Mouse (Mus musculus) kidney, embryonic 16.5 days (tissue): Measurements from ENCODE around the gene Gm7970. TPM values are rescaled to one million over a fixed set of nuclear protein-coding genes. Genes with fewer than 3 reads are reported as not detected.
"Not testable (repeated sequence)": the region's sequence is repeated elsewhere in the genome, so short reads cannot be mapped to it uniquely, and the experiment has no call there.

Source experiments
- ATAC-seq: fragments of 200-750 bp; cut with Nextera tagmentation; 2 replicates; pipeline ENCODE4 v1.8.0; 2017; ENCODE audit warnings: moderate TSS enrichment; ENCODE audit not compliant: low FRiP score, low TSS enrichment
- H3K27ac ChIP-seq: fragments of 300-500 bp; sonication (generic); 2 replicates; pipeline ENCODE4 v1.5.1; 2014; ENCODE audit warnings: low read length
- H3K27me3 ChIP-seq: fragments of 300-500 bp; sonication (generic); 2 replicates; pipeline ENCODE4 v1.6.1; 2014; ENCODE audit warnings: low read length, control low read depth, mixed read lengths; ENCODE audit not compliant: insufficient read depth
- H3K36me3 ChIP-seq: fragments of 300-500 bp; sonication (generic); 2 replicates; pipeline ENCODE4 v1.6.1; 2014; ENCODE audit warnings: low read length, control low read depth, mixed read lengths; ENCODE audit not compliant: insufficient read depth
- H3K4me1 ChIP-seq: fragments of 300-500 bp; sonication (generic); 2 replicates; pipeline ENCODE4 v1.6.1; 2014; ENCODE audit warnings: low read length, control low read depth, mixed read lengths; ENCODE audit not compliant: insufficient read depth
- H3K4me2 ChIP-seq: fragments of 300-500 bp; sonication (generic); replicated peaks from 2 replicates; pipeline ENCODE4 v1.6.1; 2014; ENCODE audit warnings: low read depth, low read length
- H3K4me3 ChIP-seq: fragments of 300-500 bp; sonication (generic); 2 replicates; pipeline ENCODE4 v1.5.1; 2014; ENCODE audit warnings: mild to moderate bottlenecking, low read length
- H3K9ac ChIP-seq: fragments of 300-500 bp; sonication (generic); replicated peaks from 2 replicates; pipeline ENCODE4 v1.6.1; 2014; ENCODE audit warnings: low read length
- H3K9me3 ChIP-seq: fragments of 300-500 bp; sonication (generic); 2 replicates; pipeline ENCODE4 v1.6.1; 2016; ENCODE audit warnings: low read length, control low read depth
- WGBS: fragments of 180-500 bp; shearing (Covaris S2); extraction: QIAGEN DNeasy Blood & Tissue Kit; methylation state at CpG from one replicate; pipeline ENCODE4 v1.1.7; 2014; 5-methylcytosine and 5-hydroxymethylcytosine counted together
- polyA plus RNA-seq: library from polyadenylated mRNA; unstranded; fragments of >200 nt; fragmentation: Nextera tagmentation; extraction: Ambion mirVana; gene quantifications from 2 replicates; pipeline ENCODE4 v1.2.1, GENCODE M21; 2015

The Gm7970 gene
- polyA plus RNA-seq = not detected in 2 replicates

DNA sequence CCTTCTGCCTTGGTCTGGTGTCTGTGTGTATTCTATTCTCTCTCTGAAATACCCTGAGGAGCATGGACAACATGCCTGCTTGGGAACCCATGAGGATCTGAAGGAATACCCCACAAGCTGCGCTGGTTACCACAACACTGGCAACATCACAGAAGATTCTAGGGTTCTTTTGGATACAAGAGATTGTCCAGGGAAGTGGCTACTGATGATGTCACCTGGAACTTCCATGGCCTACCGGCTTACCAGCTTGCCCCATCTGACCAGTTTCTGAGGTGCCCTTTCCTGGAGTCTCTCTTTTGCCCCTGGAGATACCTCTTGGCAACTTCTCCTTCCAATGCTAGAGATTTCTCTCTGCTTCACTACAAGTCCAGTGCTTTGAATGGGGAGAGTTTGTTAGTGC lies at the start of gene Gm7970:
Gm7970 (minus strand) TSS at position 101 of the 400 bp plus-strand sequence.
- H3K9me3 ChIP-seq, H3K4me1 ChIP-seq, H3K27me3 ChIP-seq, H3K27ac ChIP-seq, H3K36me3 ChIP-seq, ATAC-seq, H3K9ac ChIP-seq, H3K4me2 ChIP-seq, H3K4me3 ChIP-seq: not testable (repeated sequence)
- WGBS = no CpG with 5 or more reads among the region's 2 CpGs

GRCm38 (mm10) chr14:41600935-41601334 lies 45.6 kb upstream of the Gm7970 start:
- H3K4me2 ChIP-seq, H3K4me3 ChIP-seq, H3K27me3 ChIP-seq, H3K27ac ChIP-seq, ATAC-seq, H3K9ac ChIP-seq, H3K36me3 ChIP-seq, H3K9me3 ChIP-seq, H3K4me1 ChIP-seq: not testable (repeated sequence)
- 98% methylated on average over 15 of the region's 15 CpGs for WGBS

DNA sequence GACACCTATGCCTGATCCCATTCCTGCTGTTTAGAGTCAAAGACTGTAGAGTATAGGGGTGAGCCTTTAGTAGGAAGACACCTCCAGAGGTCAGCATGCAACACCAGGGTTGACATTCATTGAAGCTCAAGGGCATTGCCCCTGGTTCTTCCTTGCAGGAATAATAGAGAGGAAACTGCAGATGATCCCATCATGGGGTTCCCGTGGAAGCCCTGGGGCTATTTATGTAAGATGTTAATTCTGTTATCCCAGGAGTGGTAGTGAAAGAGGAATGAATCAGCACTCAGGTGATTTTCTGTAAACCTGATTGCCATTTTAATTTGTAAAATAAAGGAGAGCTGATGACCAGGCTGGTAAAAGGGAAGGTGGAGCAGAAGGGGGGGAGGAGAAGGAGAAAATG lies 31.0 kb upstream of the Gm7970 start:
- not testable (repeated sequence) for H3K27ac ChIP-seq, H3K9ac ChIP-seq, ATAC-seq, H3K4me3 ChIP-seq, H3K4me2 ChIP-seq, H3K9me3 ChIP-seq, H3K36me3 ChIP-seq, H3K4me1 ChIP-seq, H3K27me3 ChIP-seq
- WGBS = 86% methylated on average over 1 of the region's 1 CpGs

- not testable (repeated sequence) for H3K4me1 ChIP-seq, ATAC-seq, H3K4me3 ChIP-seq, H3K9me3 ChIP-seq, H3K4me2 ChIP-seq, H3K36me3 ChIP-seq, H3K27ac ChIP-seq, H3K9ac ChIP-seq, H3K27me3 ChIP-seq
- no CpG with 5 or more reads among the region's 1 CpGs for WGBS
Observed at GRCm38 (mm10) chr14:41572911-41573310, 17.5 kb upstream of the Gm7970 start, which contains the start of gene 1700049E17Rik2. 1700049E17Rik2 (plus strand) TSS chr14:41573211.

- H3K9ac ChIP-seq, H3K4me2 ChIP-seq, H3K36me3 ChIP-seq, ATAC-seq, H3K27ac ChIP-seq, H3K4me3 ChIP-seq, H3K27me3 ChIP-seq, H3K9me3 ChIP-seq, H3K4me1 ChIP-seq: not testable (repeated sequence)
- 74% methylated on average over 1 of the region's 1 CpGs for WGBS
Observed at GRCm38 (mm10) chr14:41524695-41525094, 30.7 kb downstream of the Gm7970 start.

- H3K4me2 ChIP-seq, H3K27ac ChIP-seq, H3K36me3 ChIP-seq, H3K4me1 ChIP-seq, H3K9me3 ChIP-seq, H3K4me3 ChIP-seq, ATAC-seq, H3K9ac ChIP-seq, H3K27me3 ChIP-seq: not testable (repeated sequence)
- 70% methylated on average over 5 of the region's 5 CpGs for WGBS
Observed at GRCm38 (mm10) chr14:41520683-41521082, 34.7 kb downstream of the Gm7970 start.

Other genes with a start within 250 kb of the Gm7970 start
- gene Gm5798, start 207.0 kb downstream of the Gm7970 start, polyA plus RNA-seq = not detected in 2 replicates
- not detected in 2 replicates for gene Gm7945, start 169.2 kb downstream of the Gm7970 start, polyA plus RNA-seq
- gene Gm6482, start 147.3 kb downstream of the Gm7970 start, polyA plus RNA-seq = not detected in 2 replicates
- gene Gm7954, start 102.1 kb downstream of the Gm7970 start, polyA plus RNA-seq = not detected in 2 replicates
- gene Gm3486, start 66.1 kb downstream of the Gm7970 start, polyA plus RNA-seq = not detected in 2 replicates
- gene 1700049E17Rik2, start 17.6 kb upstream of the Gm7970 start, polyA plus RNA-seq = not detected in 2 replicates
- gene Gm3072, start 69.0 kb upstream of the Gm7970 start, polyA plus RNA-seq = not detected in 2 replicates
- gene Gm3676, start 90.9 kb upstream of the Gm7970 start, polyA plus RNA-seq = not detected in 2 replicates
- not detected in 2 replicates for gene Gm8068, start 146.3 kb upstream of the Gm7970 start, polyA plus RNA-seq
- gene Gm7929, start 195.0 kb upstream of the Gm7970 start, polyA plus RNA-seq = not detected in 2 replicates
- not detected in 2 replicates for gene Gm47189, start 216.9 kb upstream of the Gm7970 start, polyA plus RNA-seq